Mouse (Mus musculus) left cerebral cortex, adult 2 months (tissue): Measurements from ENCODE around the gene Grin2a. TPM values are rescaled to one million over a fixed set of nuclear protein-coding genes. Genes with fewer than 3 reads are reported as not detected.

Experiments
- DNase-seq, 2 experiments: peaks; one replicate each; pipeline ENCODE4 v3.0.0; 2021 to 2022; ENCODE audit warnings: low spot score in 2 of 2, mixed read lengths in 1 of 2; ENCODE audit errors: extremely low spot score in 1 of 2
- H3K27ac ChIP-seq: fragments of 200-600 bp; 2 replicates; pipeline ENCODE4 v1.8.1; 2022
- H3K4me3 ChIP-seq: fragments of 200-600 bp; 2 replicates; pipeline ENCODE4 v1.8.1; 2022
- CTCF ChIP-seq: fragments of 200-600 bp; IDR thresholded peaks from 2 replicates; pipeline ENCODE4 v1.8.1; 2022; ENCODE audit warnings: antibody characterized with exemption, mild to moderate bottlenecking, moderate library complexity
- intact Hi-C: fragments of 180-260 bp; cut with DNase I; formaldehyde crosslinking; loops from one replicate; pipeline ENCODE4 v1.15.1; 2025
- total RNA-seq, 2 experiments: library from RNA; stranded (reverse); gene quantifications; 2 replicates each; pipeline ENCODE4 v1.2.3; 2021

The Grin2a gene
- total RNA-seq, 2 experiments from 2014 or later: 274 to 277 TPM

DNA sequence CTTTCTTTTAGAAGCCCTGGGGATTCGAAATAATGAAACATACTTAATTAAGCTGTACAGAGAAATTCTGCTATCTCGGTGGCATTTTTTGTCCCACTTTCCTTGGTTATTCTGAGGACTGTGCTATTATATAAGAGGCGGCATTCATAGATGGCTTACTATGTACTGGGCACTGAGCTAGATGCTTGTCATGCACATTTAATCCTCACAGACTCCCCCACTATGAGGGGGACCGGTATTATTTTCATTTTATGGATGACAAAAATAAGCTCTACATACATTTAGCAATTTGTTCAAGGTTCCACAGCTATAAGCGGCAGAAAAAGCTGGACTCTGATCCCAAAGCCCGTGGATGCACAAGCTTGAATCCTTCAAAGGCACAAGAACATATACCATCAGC lies 256.7 kb downstream of the Grin2a start:
- H3K4me3 ChIP-seq: no peak overlapping the region
- intact Hi-C loops: no loop called here
- no peak for TF ChIP-seq CTCF
- peak overlapping the region; percentile 70 for H3K27ac ChIP-seq
- DNase-seq: no peak

DNA sequence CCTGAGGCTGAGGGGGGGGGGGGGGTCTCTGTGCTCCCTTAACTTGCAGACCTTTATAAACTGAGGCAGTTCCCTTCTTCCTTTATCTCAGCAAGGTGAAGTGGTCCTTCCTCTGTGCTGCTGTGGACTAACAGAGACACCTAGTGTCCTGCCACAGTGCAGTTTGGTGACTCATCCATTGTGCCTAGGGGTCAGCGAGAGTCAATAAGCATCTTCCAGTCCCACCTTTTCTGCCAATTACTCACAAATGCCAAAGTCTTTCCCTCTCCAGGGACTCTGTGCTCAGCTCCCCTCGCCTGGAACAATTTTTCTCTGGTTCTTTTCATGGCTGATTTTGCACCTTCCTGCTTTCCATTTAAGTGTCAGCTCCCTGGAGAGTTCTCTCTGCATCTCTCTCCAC lies 258.2 kb downstream of the Grin2a start:
- Histone ChIP-seq H3K4me3 (no peak overlapping the region), H3K27ac (no peak overlapping the region; the same call in 1 of the 2 replicates)
- no peak for DNase-seq
- no peak; the same call in 1 of the 2 replicates for TF ChIP-seq CTCF
- intact Hi-C loops: loop anchor here (2.0 kb wide), 1 partner anchor 728 kb away; no protein-coding TSS in a partner anchor

DNA sequence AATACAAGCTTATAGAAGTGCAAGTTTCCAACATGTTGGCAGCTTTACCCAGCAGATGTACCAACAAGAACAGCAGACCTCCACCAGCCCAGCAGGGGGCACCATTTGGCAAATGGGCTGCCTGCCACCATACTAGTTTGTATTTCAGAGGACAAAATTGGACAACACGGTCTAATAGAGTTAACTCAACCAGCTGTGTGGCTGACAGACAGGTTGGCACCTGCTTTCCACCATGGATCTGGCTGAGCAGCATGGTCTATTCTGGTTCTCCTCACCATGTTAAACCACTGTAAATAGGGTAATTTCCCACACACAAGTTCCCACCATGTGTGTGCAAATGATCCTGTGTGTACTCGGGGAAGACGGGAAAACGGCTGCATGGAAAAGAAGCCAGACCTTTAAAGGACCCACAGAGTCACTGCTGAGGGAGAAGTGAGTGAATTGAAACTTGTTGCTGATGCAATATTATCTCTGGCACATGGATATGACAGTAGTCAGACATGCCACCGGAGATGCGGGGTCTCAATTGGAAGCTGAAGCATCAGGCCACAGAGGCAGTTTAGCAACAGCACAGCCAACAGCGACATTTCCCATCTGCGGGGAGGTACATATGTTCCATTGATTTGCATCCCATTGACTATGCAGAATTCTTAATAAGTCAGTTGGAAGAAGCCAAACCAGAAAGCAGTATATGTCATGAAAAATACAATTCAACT lies 259.8 kb downstream of the Grin2a start:
- TF ChIP-seq CTCF: peak; percentile 46
- no peak for DNase-seq
- intact Hi-C loops: loop anchor here (2.0 kb wide), 1 partner anchor 727 kb away; no protein-coding TSS in a partner anchor
- no peak overlapping the region for H3K4me3 ChIP-seq
- H3K27ac ChIP-seq: peak overlapping the region; percentile 50; the same call in 1 of the 2 replicates

DNA sequence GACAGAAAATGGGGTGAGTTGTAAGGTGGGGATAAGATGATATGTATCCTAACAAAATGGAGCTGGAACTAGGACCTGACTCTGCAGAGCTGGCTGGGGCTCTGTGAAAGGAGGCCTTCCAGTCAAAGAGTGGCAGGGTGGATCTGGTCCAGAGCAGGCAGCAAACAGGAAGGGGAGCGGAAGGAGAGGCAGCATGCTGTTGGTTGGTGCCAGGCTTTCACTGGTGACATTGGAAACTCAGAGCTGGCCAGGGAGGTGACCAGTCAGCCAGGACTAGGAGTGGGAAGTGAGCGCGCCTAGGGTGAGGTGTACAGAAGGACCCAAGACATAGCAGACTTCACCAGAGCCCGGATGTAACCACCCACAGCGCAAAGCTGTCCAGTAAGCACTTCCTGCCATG lies 267.8 kb downstream of the Grin2a start:
- Histone ChIP-seq H3K27ac (no peak overlapping the region), H3K4me3 (no peak overlapping the region)
- intact Hi-C loops: no loop called here
- DNase-seq: no peak
- no peak for TF ChIP-seq CTCF

DNA sequence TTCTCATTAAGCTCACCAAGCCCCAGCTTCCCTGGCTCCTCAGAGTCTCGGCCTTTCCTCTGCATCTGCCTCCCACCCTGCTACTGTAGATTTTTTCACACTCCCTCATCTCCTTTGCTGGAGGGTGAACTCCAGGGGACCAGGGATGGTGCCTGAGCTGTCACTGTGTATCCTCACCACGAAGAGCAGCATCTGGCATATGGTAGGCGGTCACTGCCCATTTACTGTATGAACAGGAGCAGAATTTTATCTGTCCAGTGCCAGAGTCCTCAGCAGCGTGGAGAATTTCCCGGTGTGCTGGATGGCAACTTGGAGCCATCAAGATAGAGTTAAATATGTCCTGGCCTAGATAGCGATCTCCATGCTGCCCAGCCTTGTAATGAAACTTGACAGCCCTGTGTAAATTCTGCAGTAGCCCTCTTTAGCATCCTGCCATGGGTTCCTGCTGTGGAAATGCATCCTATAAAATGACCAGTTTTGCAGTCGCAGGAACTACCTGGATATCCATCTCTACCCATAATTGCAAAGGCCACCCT lies 269.7 kb downstream of the Grin2a start:
- no peak for DNase-seq
- H3K4me3 ChIP-seq: no peak overlapping the region
- no peak overlapping the region for H3K27ac ChIP-seq
- TF ChIP-seq CTCF: no peak
- intact Hi-C loops: no loop called here

DNA sequence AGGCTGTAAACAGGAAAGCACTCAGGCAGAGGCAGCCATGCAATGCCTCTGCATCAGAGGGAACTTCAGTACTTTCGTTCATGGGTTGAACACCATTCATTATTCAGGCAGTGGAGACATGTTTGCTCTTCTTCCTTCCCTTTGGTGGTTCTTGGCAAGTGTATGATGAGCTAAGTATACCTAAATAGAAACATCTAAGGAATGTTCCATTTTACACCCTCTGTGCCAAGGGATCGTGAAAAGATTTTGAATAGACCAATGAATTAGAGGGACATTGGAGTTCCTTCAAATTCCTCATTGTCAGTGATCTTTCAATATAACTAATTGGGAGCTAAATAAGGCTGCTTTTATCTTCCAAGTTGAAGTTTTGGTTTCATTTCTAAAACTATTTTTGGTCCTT lies 284.0 kb downstream of the Grin2a start:
- no peak for TF ChIP-seq CTCF
- H3K4me3 ChIP-seq: no peak overlapping the region
- no peak for DNase-seq
- intact Hi-C loops: no loop called here
- peak overlapping the region; percentile 30; the same call in 1 of the 2 replicates for H3K27ac ChIP-seq

DNA sequence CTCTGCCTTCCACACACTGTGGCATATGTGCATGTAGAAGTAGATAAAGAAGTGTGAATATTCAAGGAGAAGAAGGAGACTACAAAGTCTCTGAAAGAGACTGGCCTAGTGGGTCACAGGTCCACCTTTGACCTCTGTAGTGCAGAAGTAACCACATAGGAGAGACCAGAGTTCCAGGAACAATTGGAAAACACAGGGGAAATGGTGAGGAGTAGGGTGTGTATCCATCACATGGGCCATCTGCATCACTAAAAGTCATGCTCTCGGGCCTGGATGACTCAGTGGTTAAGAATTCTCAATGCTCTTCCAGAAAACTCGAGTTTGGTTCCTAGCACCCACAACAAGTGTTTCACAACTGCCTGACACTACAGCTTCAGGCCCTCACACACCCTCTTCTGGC lies 285.4 kb downstream of the Grin2a start:
- TF ChIP-seq CTCF: no peak
- H3K27ac ChIP-seq: no peak overlapping the region
- H3K4me3 ChIP-seq: no peak overlapping the region
- no peak for DNase-seq
- intact Hi-C loops: no loop called here

DNA sequence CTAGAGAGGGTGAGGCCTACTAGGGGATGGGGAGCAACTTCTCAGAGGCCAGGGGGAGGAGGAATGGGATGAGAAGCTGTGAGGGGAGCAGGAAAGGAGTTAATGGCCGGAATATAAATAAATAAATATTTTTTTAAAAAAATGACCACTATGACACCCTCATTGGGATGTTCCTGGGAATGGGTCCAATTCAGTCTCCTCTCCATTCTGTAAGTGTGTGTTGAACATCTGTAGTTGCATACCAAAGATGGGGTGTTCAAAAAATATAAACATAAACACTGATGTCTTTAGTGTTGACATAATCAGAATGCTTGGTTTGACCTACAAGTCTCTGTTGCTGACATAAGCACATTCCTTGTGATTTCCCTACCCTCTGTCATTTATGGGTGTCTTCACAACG lies 298.2 kb downstream of the Grin2a start:
- intact Hi-C loops: no loop called here
- no peak overlapping the region for H3K27ac ChIP-seq
- no peak overlapping the region for H3K4me3 ChIP-seq
- no peak for DNase-seq
- no peak for TF ChIP-seq CTCF

DNA sequence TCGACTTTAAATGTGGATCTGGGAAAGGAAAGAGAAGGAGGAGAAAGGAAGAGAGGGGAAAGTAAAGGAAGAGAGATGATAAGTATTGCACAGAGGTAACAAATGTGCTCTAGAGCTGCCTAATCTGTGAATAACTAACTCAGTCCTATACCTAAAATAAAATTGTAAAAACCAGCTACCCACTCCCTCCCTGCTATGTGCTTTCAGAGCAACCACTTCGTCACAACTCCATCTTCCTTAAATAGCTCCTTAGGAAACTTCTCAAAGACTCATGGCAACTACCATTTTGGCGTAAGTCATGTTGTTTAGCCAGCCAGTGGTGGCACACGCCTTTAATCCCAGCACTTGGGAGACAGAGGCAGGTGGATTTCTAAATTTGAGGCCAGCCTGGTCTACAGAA lies 301.3 kb downstream of the Grin2a start:
- Histone ChIP-seq H3K27ac (peak overlapping the region; percentile 63; the same call in 1 of the 2 replicates), H3K4me3 (no peak overlapping the region)
- no peak for DNase-seq
- intact Hi-C loops: no loop called here
- no peak for TF ChIP-seq CTCF

DNA sequence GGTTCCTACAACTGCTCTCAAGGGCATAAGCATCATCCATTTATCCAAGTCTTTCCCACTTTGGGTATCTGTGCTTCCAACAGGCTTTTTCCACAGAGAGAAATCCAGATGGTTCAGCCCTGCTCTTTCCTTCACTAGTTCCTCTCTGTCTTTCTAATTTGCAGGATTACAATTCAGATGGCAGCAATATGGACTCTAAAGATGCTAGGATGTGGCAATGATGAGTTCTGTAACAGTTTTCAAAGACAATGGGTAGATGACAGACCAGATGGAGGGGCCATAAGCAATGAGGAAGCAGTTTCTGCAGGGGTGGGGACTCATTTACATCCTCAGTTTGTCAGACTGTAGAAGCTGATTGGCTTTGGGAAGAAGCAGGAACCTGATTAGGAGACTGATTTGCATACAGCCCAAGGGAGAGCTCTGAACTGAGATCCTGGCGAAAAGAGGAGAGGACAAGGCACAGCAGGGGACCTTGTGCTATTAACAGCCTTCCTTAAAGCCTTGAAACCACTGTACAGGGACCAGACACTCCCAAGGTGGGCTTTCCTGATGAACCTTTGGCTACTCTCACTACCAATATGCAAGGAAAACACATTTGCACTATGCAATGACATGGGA lies 306.7 kb downstream of the Grin2a start:
- no peak for DNase-seq
- no peak for TF ChIP-seq CTCF
- Histone ChIP-seq H3K27ac (peak overlapping the region; percentile 32; the same call in 1 of the 2 replicates), H3K4me3 (no peak overlapping the region)
- intact Hi-C loops: no loop called here

DNA sequence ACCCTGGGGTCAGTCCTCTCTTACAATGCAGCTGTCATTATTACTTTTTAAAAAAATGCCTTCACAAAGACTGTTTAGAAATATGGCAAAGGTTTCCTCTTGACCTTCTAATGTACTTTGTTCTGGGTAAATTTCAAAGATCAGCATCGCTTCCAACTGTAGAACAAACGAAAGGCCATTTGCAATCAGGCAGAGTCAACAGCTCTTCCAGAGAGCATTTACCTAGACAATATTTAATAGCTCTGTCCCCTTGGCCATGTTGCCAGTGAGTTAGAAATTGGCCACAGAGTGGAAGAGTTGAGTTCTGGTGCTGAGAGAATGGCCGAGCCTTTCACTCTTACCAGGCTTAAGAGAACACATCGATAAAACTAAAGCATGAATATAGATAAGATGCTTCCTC lies 314.8 kb downstream of the Grin2a start:
- H3K27ac ChIP-seq: peak overlapping the region; percentile 36; the same call in 1 of the 2 replicates
- no peak overlapping the region for H3K4me3 ChIP-seq
- DNase-seq: no peak
- intact Hi-C loops: no loop called here
- TF ChIP-seq CTCF: no peak

DNA sequence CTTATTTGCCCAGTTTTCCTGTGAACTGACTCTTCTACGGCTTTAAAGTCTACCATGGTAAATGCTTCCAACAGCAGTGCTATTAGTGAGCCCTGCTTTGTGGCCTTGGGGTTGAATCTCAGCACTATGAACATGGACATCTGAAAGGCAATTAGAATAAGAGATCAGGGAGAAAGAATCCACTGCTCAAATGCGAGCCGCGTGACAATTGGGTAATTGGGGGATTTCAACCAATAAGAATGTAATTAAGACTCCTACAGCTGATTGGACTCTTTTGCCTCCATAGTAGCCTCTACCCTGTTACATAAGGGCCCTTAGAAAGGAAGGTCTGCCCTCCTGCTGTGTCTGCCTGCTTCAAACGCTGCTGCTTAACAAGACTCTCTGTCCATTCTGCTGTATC lies 315.4 kb downstream of the Grin2a start:
- DNase-seq: no peak
- H3K27ac ChIP-seq: peak overlapping the region; percentile 36; the same call in 1 of the 2 replicates
- H3K4me3 ChIP-seq: no peak overlapping the region
- TF ChIP-seq CTCF: no peak
- intact Hi-C loops: no loop called here
